Mouse (Mus musculus) urinary bladder, postnatal 25 days (tissue): ENCODE data around the gene Rfc1.
"Not testable (repeated sequence)": the region's sequence is repeated elsewhere in the genome, so short reads cannot be mapped to it uniquely, and the experiment has no call there.

Experiments used
- DNase-seq: peaks from one replicate; pipeline ENCODE4 v3.0.0; 2022; ENCODE audit warnings: low spot score

The Rfc1 gene

DNA sequence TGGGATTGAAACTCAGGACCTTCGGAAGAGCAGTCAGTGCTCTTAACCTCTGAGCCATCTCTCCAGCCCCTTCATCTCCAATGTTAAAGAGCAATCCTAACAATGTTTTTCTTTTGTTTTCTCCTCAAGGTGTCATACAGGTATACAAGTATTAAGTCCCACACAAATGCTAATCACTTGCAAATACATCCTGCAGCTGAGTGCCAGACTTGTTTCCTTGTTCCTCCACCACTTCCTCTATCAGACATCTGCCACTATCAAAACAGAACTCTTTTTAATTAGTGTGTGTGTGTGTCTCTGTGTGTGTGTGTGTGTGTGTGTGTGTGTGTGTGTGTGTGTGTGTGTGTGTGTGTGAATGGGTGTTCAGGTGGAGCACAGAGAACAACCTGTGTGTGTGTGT lies 35.8 kb downstream of the Rfc1 start:
- not testable (repeated sequence) for DNase-seq

- DNase-seq: no peak
Observed at GRCm38 (mm10) chr5:65298167-65298950, 37.1 kb downstream of the Rfc1 start.

DNA sequence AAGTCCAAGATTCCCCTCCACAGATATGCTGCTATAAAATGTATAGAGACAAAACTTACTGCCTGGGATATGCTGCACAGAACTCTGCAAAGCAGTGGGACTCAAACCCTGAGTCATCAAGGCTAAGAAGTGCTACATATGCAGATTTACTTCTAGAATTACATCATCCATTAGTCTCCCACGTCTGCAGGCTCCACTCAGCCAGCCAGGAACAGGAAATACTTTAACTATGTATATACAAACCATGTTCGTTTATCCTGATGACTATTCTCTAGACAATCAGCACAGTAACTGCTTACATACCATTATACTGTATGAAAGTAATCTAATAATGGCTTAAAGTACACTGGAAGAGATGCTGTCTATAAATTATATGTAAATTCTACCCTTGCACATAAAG lies 41.2 kb downstream of the Rfc1 start:
- no peak for DNase-seq

DNA sequence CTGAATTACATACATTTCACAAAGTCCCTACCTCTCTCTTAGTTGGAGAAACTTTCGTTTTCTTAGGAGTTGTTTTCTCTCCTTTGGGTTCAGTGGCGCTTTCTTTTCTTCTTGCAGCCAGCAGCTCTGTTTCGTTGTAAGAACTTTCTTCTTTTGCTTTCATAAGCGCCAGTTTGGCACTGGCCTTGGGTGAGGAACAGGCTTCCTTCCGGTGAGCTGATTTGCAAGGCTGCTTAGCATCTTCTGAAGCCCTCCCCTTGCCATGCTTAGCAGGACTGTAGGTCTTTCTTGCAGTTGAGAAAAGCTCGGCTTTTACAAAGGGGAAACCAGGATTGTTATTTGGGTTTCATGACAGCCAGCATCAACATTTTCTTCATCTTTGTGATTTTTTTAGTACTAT lies 41.8 kb downstream of the Rfc1 start:
- DNase-seq: no peak

DNA sequence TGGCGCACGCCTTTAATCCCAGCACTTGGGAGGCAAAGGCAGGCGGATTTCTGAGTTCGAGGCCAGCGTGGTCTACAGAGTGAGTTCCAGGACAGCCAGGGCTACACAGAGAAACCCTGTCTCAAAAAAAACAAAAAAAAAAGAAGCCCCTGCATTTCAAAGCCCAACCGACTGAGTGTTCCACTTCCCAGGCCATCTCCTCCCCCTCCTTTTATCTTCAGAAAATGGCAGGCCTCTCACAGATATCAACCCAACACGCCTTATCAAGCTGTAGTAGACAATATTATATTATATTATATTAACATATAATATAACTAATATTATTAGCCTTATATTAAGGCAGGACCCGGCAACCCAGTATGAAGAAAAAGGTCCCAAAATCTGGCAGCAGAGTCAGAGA lies 46.5 kb downstream of the Rfc1 start:
- not testable (repeated sequence) for DNase-seq

DNA sequence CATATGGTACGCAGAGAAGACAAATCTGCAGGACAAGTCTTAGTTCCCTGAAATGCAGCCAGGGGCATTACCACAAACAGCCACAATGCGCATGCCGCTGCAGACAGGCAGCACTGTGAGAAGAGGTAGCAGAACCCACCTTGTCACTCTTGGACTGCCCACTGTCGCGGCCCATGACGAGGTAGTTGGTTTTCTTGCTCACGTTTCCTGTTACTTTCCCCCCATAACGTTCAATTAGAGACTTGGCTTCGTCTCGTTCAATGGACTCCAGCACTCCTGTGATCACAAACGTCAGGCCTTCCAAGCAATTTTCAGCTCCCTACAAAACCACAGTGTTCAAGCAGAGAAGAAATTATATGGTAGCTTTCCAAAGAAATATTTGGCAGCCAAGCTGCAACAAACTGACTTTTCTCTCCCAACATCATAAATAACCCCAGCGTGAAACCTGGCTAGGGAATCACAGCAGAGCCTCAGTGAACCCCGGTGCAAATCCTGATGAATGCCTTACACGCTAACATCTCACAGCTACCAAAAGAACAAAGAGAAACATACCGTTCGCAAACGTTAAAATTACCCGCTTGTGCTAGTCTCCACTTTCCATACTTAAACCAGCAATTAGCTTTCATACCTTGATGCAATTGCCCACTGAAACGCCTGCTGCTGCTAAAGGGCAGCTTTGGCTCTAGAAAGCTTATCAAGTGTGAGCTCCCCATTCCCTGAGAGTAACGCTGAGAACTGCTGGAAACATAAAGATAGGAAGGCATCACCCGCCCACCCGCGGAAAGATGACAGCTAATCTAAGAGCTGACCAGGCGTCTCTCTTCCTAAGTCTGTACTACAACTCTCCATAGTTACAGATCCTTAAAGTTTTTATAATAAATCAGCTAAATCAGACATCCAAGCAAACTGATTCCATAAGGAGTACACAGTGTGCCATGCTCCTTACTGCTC lies 47.4 kb downstream of the Rfc1 start:
- DNase-seq: no peak

DNA sequence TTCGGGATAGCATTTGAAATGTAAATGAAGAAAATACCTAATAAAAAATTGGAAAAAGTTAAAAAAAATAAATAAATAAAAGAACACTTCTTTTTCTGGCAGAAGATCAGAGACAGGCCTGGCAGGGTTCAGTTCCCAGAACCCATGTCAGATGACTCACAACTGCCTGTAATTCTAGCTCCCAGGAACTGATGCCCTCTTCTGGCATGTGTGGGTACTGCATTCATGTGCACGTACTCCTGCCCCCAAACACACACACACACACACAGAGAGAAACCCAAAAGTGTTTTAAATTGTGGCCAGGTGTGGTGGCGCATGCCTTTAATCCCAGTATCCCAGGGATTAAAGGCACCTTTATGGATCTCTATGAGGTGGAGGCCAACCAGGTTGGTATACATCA lies 51.3 kb downstream of the Rfc1 start:
- DNase-seq: no peak

GRCm38 (mm10) chr5:65281216-65281615 lies 54.3 kb downstream of the Rfc1 start:
- no peak for DNase-seq

DNA sequence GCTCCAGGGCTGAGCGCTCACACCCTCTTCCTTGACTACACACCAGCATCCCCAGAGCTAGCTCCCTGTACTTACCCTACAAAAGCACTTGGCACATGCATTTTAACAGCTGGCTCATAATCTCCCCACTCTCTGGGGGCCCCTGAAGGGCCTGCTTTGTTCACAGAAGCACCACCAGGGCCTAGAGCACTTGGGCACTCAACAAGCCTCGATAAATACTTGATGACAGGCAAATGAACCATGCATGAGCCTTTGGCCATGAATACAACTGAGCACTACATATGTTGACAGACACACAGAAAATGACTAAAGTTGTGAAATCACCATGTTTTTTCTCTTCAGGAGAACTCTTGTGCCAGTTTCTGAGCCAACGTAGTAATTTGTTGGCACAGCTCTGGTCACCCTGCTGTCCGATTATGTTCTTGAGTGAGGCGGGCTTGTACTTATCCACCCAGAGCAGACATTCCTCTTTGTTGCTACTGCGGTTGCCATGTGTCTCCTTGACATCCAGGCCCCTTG lies 56.3 kb downstream of the Rfc1 start:
- DNase-seq: no peak

- no peak for DNase-seq
Observed at GRCm38 (mm10) chr5:65273966-65274365, 61.5 kb downstream of the Rfc1 start.

DNA sequence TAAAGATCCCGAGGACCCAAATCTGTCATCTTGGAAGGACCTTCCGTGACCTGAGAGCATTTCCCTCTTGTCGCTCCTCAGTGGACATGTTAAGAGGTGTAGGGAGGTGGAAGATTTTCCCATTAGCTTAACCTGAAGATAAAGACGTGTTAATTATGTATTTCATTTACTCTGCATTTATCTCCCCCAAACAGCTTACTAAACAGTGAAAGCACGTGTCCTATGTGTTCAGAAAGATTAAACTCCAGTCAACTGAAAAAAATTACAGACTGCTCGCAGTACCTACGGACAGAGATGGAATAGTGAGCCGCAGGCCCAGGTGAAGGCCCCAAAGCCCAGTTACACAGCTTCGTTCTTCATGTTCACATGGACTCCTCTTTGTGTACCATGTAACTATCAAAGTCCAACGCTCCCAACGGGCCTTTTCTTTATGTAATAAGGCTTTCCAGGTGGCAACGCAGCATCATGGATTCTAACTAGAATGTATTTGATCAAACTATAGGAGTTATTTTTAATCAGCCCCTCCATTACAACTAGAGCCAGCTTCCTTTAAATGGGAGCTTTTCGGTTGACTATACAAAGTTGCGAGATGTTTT lies 77.5 kb downstream of the Rfc1 start:
- DNase-seq: no peak

- DNase-seq: no peak
Observed at GRCm38 (mm10) chr5:65250185-65250855, 85.2 kb downstream of the Rfc1 start.

GRCm38 (mm10) chr5:65247296-65247695 lies 88.2 kb downstream of the Rfc1 start:
- no peak for DNase-seq

DNA sequence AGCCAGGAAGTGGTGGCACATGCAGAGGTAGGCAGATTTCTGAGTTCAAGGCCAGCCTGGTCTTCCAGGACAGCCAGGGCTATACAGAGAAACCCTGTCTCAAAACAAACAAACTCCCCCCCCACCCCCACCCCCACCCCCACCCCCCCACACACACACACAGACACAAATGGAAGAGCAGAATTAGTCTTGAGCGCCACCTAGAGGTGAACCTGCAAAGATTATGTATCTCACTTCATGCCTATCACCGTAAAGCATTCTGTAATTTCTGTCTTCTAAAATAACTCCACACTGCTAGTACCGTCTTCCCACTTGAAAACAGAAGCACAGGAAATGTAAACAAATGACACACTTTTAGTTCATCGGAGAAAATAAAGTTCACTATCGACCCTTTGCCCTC lies 92.7 kb downstream of the Rfc1 start:
- peak; percentile 36 for DNase-seq

- no peak for DNase-seq
Observed at GRCm38 (mm10) chr5:65231289-65232003, 104.0 kb downstream of the Rfc1 start.

DNA sequence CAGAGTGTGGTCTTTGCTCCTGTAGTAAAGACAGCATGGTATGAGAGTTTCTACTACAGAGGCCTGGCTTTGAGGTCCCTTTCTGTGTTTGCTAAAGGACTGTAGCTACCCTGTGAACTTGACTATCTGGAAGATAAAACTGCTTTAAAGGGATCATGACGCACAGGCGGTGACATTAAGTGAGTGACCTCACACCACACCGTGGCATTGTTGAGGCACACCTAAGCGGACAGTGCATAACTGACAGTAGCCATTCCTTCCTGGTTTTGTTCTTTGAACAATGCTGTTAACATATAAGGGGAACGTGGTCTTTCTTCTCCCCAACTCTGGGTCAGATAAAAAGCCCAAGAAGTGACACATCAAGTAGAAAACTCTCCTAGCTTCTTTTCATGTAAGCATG lies 111.4 kb downstream of the Rfc1 start:
- DNase-seq: no peak

DNA sequence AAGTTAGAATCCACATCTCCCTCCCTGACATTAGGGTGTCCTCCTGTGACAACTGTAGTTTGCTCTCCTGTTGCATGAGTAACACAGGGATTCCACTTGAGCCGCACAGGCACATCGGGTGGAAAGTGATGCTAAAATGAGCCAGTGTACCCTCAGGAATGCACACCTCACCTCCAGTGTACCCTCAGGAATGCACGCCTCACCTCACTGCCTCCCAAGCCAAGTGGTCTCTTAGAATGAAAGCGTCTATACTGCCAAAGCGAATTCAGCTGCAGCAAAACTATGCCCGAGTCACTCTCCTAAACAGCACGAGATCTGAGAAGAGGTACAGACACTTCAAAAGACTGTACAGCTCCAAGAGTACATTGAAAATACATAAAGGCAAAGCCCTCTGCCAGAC lies 114.4 kb downstream of the Rfc1 start:
- no peak for DNase-seq

DNA sequence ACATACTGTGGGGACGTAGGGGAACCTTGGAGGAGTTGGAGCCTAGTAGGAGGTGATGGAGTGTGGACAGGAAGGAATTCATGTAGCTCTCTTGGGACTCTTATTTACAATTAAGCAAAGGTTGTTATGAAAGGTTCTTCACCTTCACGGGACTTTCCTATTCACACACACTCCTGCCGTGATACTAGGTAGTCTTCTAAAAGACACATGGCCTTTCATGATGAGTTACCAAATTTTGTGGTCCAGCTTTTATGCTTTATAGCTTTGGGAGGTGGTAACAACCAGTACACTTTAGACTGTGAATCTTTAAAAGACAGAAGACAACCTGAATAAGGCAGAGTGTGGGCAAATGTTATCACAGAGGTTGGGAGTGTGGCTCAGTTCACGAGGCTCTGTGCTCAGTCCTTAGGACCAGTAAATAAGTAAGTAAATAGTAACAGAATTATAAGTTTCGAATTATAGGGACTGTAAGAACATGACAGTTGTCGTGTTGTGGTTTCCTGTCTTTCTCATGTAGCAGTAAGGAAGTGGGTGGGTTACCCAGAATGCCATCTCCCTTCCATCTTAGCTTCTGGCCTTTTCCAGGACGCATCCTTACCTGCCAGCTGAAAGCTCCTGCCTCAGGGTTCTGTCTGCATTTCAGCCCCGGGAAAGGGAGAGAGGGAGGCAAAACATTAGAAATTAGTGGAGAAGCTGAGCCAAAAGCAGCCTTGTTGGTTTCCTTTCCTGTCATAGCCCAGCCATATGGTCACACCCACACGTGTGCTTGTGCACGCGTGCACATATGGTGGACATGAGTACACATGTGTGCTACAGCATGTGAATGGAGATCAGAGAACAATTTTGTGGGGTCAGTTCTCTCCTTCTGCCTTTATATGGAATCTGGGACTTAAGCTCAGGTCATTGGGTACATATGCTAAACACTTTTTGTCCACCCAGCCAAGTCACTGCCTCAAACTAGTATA lies 117.9 kb downstream of the Rfc1 start:
- DNase-seq: no peak

DNA sequence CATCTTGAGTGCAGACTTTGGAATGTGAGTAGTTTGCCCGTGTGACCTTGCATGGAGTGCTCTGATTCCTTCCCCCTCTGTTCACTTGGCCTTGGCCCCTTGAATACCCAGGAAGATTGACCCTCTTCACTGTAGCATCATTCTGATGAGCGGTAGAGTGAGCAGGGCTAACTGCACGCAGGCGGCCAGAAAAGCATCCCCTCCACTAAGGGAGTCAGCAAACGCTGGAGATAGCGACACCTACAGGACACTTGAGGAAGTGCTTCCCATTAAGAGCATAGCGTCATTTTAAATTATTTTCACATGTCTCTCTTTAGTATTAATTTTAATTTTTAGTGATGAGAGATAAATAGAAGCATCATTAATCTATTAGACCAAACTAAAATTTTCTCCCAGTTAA lies 122.1 kb downstream of the Rfc1 start:
- DNase-seq: no peak
